Mouse (Mus musculus): ENCODE data around the gene Chchd2.

GRCm38 (mm10) chr5:129855163-129855562 lies 32.1 kb downstream of the Chchd2 start:
- no peak for TF ChIP-seq CTCF (IDR thresholded peaks at IDR 0.05; ENCODE audit: low read depth, low read length)
- TF ChIP-seq GATA2 (IDR thresholded peaks at IDR 0.05; ENCODE audit: borderline replicate concordance, low read depth, low read length) = no peak
- no peak for TF ChIP-seq GATA1 (IDR thresholded peaks at IDR 0.05; ENCODE audit: borderline replicate concordance, low read length)
- TF ChIP-seq TAL1 (conservative IDR thresholded peaks at IDR 0.05; ENCODE audit: low read depth, low read length) = no peak
- TF ChIP-seq POLR2AphosphoS5 (IDR thresholded peaks at IDR 0.05; ENCODE audit: insufficient replicate concordance, low read depth, low read length) = no peak

Data from G1E (cell line).